In the genomic region with DNA sequence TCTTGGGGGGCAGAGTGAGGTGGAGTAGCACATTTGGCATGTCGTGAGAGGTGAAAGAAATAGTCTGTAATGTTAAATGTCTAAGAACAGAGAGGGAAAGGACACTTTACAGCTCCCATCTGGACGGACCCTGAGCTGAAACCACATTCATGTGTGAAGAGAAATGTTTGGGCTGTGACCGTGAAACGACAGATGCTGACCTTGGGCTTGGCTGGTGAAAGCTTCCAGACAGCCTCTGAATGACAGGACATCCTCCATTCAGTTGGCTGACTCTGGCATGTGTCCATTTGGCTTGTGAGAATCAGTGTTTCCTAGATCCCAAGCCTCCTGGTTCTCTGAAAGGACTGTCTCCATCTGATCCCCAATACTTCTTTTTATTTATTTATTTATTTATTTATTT, we compare ENCODE assay signal across 16 mouse cellular contexts. TPM values are rescaled to one million over a fixed set of nuclear protein-coding genes. Genes with fewer than 3 reads are reported as not detected.
DNase-seq lines count a peak whose midpoint lies in the region; ATAC-seq lines count a peak whose summit lies in the region.
"Had no signal": no experiment of that assay in that cellular context is flagged by ENCODE, and none has a peak within 500 bp of the region (broad histone marks: within the 10 kb centered on the region; RNA-seq: fewer than 3 reads in every experiment).

No protein-coding gene starts in this region.

- H3K27me3 ChIP-seq in heart, embryonic 13.5 days (replicated peaks): no peaks in the 10 kb centered on the region
- H3K27me3 ChIP-seq in lung, embryonic 16.5 days (ENCODE audit: control insufficient read depth, insufficient read depth, low read depth, low read length): no peaks in the 10 kb centered on the region
- no peaks in the 10 kb centered on the region for H3K27me3 ChIP-seq in limb, embryonic 10.5 days (ENCODE audit: low read depth, poor library complexity, severe bottlenecking)
- H3K27me3 ChIP-seq in liver, embryonic 12.5 days (replicated peaks): no peaks in the 10 kb centered on the region
- H3K27me3 ChIP-seq: forebrain, embryonic 13.5 days; limb, embryonic 12.5 days; liver, embryonic 15.5 days; neural tube, embryonic 12.5 days had no signal

- H3K27ac ChIP-seq in heart, embryonic 13.5 days (replicated peaks): peak overlapping the region; percentile 34; the same call in 1 of the 2 replicates
- no peak overlapping the region for H3K27ac ChIP-seq in lung, embryonic 16.5 days (ENCODE audit: low read length)
- H3K27ac ChIP-seq in limb, embryonic 10.5 days: no peak overlapping the region
- H3K27ac ChIP-seq in liver, embryonic 12.5 days: no peak overlapping the region
- H3K27ac ChIP-seq: forebrain, embryonic 13.5 days; hindbrain, postnatal 0 days; limb, embryonic 12.5 days; liver, embryonic 15.5 days; neural tube, embryonic 12.5 days had no signal

- H3K4me2 ChIP-seq in heart, embryonic 13.5 days: no peak overlapping the region
- H3K4me2 ChIP-seq in lung, embryonic 16.5 days (ENCODE audit: low read depth, low read length): no peak overlapping the region
- H3K4me2 ChIP-seq in liver, embryonic 12.5 days: no peak overlapping the region
- H3K4me2 ChIP-seq: forebrain, embryonic 13.5 days; limb, embryonic 12.5 days; liver, embryonic 15.5 days; neural tube, embryonic 12.5 days had no signal

- peaks cover 60% of the 10 kb centered on the region for H3K36me3 ChIP-seq in heart, embryonic 13.5 days
- peaks cover 26% of the 10 kb centered on the region for H3K36me3 ChIP-seq in lung, embryonic 16.5 days (ENCODE audit: control insufficient read depth, insufficient read depth, low read length)
- peaks cover 91% of the 10 kb centered on the region for H3K36me3 ChIP-seq in limb, embryonic 10.5 days
- peaks cover 79% of the 10 kb centered on the region for H3K36me3 ChIP-seq in liver, embryonic 12.5 days

- peaks cover 46% of the 10 kb centered on the region for H3K4me1 ChIP-seq in heart, embryonic 13.5 days
- H3K4me1 ChIP-seq in lung, embryonic 16.5 days (replicated peaks; ENCODE audit: control insufficient read depth, insufficient read depth, low read length): no peaks in the 10 kb centered on the region
- peaks cover 14% of the 10 kb centered on the region for H3K4me1 ChIP-seq in limb, embryonic 10.5 days
- H3K4me1 ChIP-seq in liver, embryonic 12.5 days: no peaks in the 10 kb centered on the region
- H3K4me1 ChIP-seq: forebrain, embryonic 13.5 days; liver, embryonic 15.5 days; neural tube, embryonic 12.5 days had no signal

- H3K4me3 ChIP-seq in heart, embryonic 13.5 days: no peak overlapping the region
- no peak overlapping the region for H3K4me3 ChIP-seq in lung, embryonic 16.5 days (ENCODE audit: low read length)
- H3K4me3 ChIP-seq in limb, embryonic 10.5 days: no peak overlapping the region
- H3K4me3 ChIP-seq in liver, embryonic 12.5 days: no peak overlapping the region
- H3K4me3 ChIP-seq: forebrain, embryonic 13.5 days; limb, embryonic 12.5 days; liver, embryonic 15.5 days; neural tube, embryonic 12.5 days had no signal

- WGBS in heart, embryonic 13.5 days: 52% methylated on average over 4 of the region's 4 CpGs
- WGBS in lung, embryonic 16.5 days: 62% methylated on average over 4 of the region's 4 CpGs
- 94% methylated on average over 4 of the region's 4 CpGs for WGBS in limb, embryonic 10.5 days
- WGBS in liver, embryonic 12.5 days (ENCODE audit: insufficient replicate concordance): 73% methylated on average over 4 of the region's 4 CpGs

- no peak for ATAC-seq in heart, embryonic 13.5 days (ENCODE audit: extremely low read depth, insufficient number of reproducible peaks, low FRiP score, low TSS enrichment)
- ATAC-seq in lung, embryonic 16.5 days (ENCODE audit: low read depth): peak; percentile 64
- no peak for ATAC-seq in liver, embryonic 12.5 days
- ATAC-seq: forebrain, embryonic 13.5 days; hindbrain, postnatal 0 days had no signal

- no peak overlapping the region for H3K9ac ChIP-seq in heart, embryonic 13.5 days
- H3K9ac ChIP-seq in lung, embryonic 16.5 days (ENCODE audit: low read length): no peak overlapping the region
- no peak overlapping the region for H3K9ac ChIP-seq in liver, embryonic 12.5 days
- H3K9ac ChIP-seq: forebrain, embryonic 13.5 days; limb, embryonic 12.5 days; liver, embryonic 15.5 days; neural tube, embryonic 12.5 days had no signal

- DNase-seq in gastrocnemius, postnatal 10 days: peak; percentile 6
- no peak for DNase-seq in gastrocnemius, adult 18-20 months (ENCODE audit: low spot score)
- peak; percentile 73 for DNase-seq in adrenal gland, postnatal 14 days
- DNase-seq in limb, embryonic 10.5 days (ENCODE audit: low spot score): no peak
- no peak for DNase-seq in urinary bladder, adult 18-20 months (ENCODE audit: low spot score in 2 of 2)
- DNase-seq: cerebellum, adult 8-10 months; embryo, embryonic 11 days; kidney, adult 8-10 months had no signal

- H3K9me3 ChIP-seq in heart, embryonic 13.5 days: no peaks in the 10 kb centered on the region
- H3K9me3 ChIP-seq in lung, embryonic 16.5 days (ENCODE audit: control insufficient read depth, low read length): no peaks in the 10 kb centered on the region
- H3K9me3 ChIP-seq in limb, embryonic 10.5 days (replicated peaks): no peaks in the 10 kb centered on the region
- no peaks in the 10 kb centered on the region for H3K9me3 ChIP-seq in liver, embryonic 12.5 days (replicated peaks)
- H3K9me3 ChIP-seq: forebrain, embryonic 13.5 days; limb, embryonic 12.5 days; liver, embryonic 15.5 days; neural tube, embryonic 12.5 days had no signal

RNA-seq across cellular contexts. Expression of gene Ascc1, which starts 14.6 kb away (rescaled TPM):
- total RNA-seq in gastrocnemius, postnatal 10 days (2021): 10 to 100 TPM; 12.4 to 13.5 TPM
- total RNA-seq in gastrocnemius, adult 18-20 months (2021): 10 to 100 TPM; 14.2 to 15.3 TPM
- total RNA-seq in adrenal gland, postnatal 14 days (2021): 27.8 and 29.8 TPM in 2 replicates
- 33.8 and 37.9 TPM in 2 replicates for polyA plus RNA-seq in heart, embryonic 13.5 days (2015; fragmentation: Nextera tagmentation; extraction: Ambion mirVana)
- 48.2 and 51.6 TPM in 2 replicates for polyA plus RNA-seq in lung, embryonic 16.5 days (2015; fragmentation: Nextera tagmentation; extraction: Ambion mirVana)
- polyA plus RNA-seq in limb, embryonic 10.5 days (2016; fragmentation: Nextera tagmentation; extraction: Ambion mirVana): 32.1 and 36.5 TPM in 2 replicates
- polyA plus RNA-seq in liver, embryonic 12.5 days (2016; fragmentation: Nextera tagmentation; extraction: Ambion mirVana): 22.6 and 23.4 TPM in 2 replicates

RNA-seq across cellular contexts. Expression of gene Anapc16, which starts 14.9 kb away (rescaled TPM):
- 10 to 100 TPM; 39.7 to 40.1 TPM for total RNA-seq in gastrocnemius, postnatal 10 days (2021)
- total RNA-seq in gastrocnemius, adult 18-20 months (2021): 10 to 100 TPM; 43.7 to 43.9 TPM
- total RNA-seq in adrenal gland, postnatal 14 days (2021): 57.5 and 68.8 TPM in 2 replicates
- polyA plus RNA-seq in heart, embryonic 13.5 days (2015; fragmentation: Nextera tagmentation; extraction: Ambion mirVana): 84.7 and 93.3 TPM in 2 replicates
- 103 and 104 TPM in 2 replicates for polyA plus RNA-seq in lung, embryonic 16.5 days (2015; fragmentation: Nextera tagmentation; extraction: Ambion mirVana)
- polyA plus RNA-seq in limb, embryonic 10.5 days (2016; fragmentation: Nextera tagmentation; extraction: Ambion mirVana): 103 and 111 TPM in 2 replicates
- 55.3 and 63.1 TPM in 2 replicates for polyA plus RNA-seq in liver, embryonic 12.5 days (2016; fragmentation: Nextera tagmentation; extraction: Ambion mirVana)

RNA-seq across cellular contexts. Expression of gene Ddit4, which starts 36.4 kb away (rescaled TPM):
- 10 to 100 TPM; 14.2 to 39.1 TPM for total RNA-seq in gastrocnemius, postnatal 10 days (2021)
- total RNA-seq in gastrocnemius, adult 18-20 months (2021): 100 to 1,000 TPM in 1 of 2 experiments, 1 to 10 TPM in 1; 8.1 to 202 TPM
- total RNA-seq in adrenal gland, postnatal 14 days (2021): 70.5 and 103 TPM in 2 replicates
- polyA plus RNA-seq in heart, embryonic 13.5 days (2015; fragmentation: Nextera tagmentation; extraction: Ambion mirVana): 19.7 and 24.5 TPM in 2 replicates
- polyA plus RNA-seq in lung, embryonic 16.5 days (2015; fragmentation: Nextera tagmentation; extraction: Ambion mirVana): 36.3 and 39.3 TPM in 2 replicates
- 30.3 and 58.7 TPM in 2 replicates for polyA plus RNA-seq in limb, embryonic 10.5 days (2016; fragmentation: Nextera tagmentation; extraction: Ambion mirVana)
- 5.4 and 6.9 TPM in 2 replicates for polyA plus RNA-seq in liver, embryonic 12.5 days (2016; fragmentation: Nextera tagmentation; extraction: Ambion mirVana)

Comparison
In these comparisons a context has a peak if more than half of its experiments do, and no peak if none do; other contexts are left out.
1. DNase-seq: peak in gastrocnemius, postnatal 10 days (single experiment) and adrenal gland, postnatal 14 days (single experiment); none in gastrocnemius, adult 18-20 months (single experiment), limb, embryonic 10.5 days (single experiment) and urinary bladder, adult 18-20 months (0 of 2).